Mouse (Mus musculus): Measurements from ENCODE around the gene Emilin2. TPM values are rescaled to one million over a fixed set of nuclear protein-coding genes. Genes with fewer than 3 reads are reported as not detected.

The Emilin2 gene
- total and polyA plus RNA-seq, 3 experiments = 0.34 to 0.38 TPM; not detected in 1

GRCm38 (mm10) chr17:71208921-71209320 lies 102.9 kb downstream of the Emilin2 start:
- H3K36me3 ChIP-seq (replicated peaks in 1 of 2; ENCODE audit: control insufficient read depth in 1 of 2, insufficient read depth in 1 of 2, low read length in 1 of 2) = peaks cover 0 to 8% of the 10 kb centered on the region in 2 experiments

GRCm38 (mm10) chr17:71208376-71208775 lies 103.4 kb downstream of the Emilin2 start:
- Histone ChIP-seq H3K9ac (ENCODE audit: insufficient read depth, low read depth) (no peak overlapping the region), H3K4me3 (replicated peaks in 1 of 3; ENCODE audit: low read depth in 2 of 3, low read length in 2 of 3, poor library complexity in 1 of 3) (no peak overlapping the region), H3K27ac (ENCODE audit: insufficient read depth, low read depth) (no peak overlapping the region), H3K9me3 (replicated peaks; ENCODE audit: low read length) (peaks cover 4% of the 10 kb centered on the region), H3K36me3 (replicated peaks in 1 of 2; ENCODE audit: control insufficient read depth in 1 of 2, insufficient read depth in 1 of 2, low read length in 1 of 2) (peaks cover 0 to 8% of the 10 kb centered on the region in 2 experiments), H3K4me1 (ENCODE audit: control insufficient read depth in 1 of 2, insufficient read depth in 2 of 2) (peaks cover 20 to 79% of the 10 kb centered on the region in 2 experiments), H3K27me3 (replicated peaks) (no peaks in the 10 kb centered on the region), H3K79me2 (replicated peaks; ENCODE audit: control insufficient read depth, extremely low read depth, insufficient read depth, poor library complexity, severe bottlenecking) (peaks cover 32% of the 10 kb centered on the region), H3K4me2 (ENCODE audit: insufficient read depth, low read depth, poor library complexity, severe bottlenecking) (no peak overlapping the region)
- no peak for DNase-seq (ENCODE audit: extremely low read depth)
- in situ Hi-C loops (cut with MboI; ENCODE audit: low pct_ligation_motif_present, low pct_unique_long_range_greater_than_20kb, low sequenced_read_pairs) (no loop called here), dilution Hi-C loops (cut with MboI; ENCODE audit: extremely low pct_ligation_motif_present, extremely low pct_unique_long_range_greater_than_20kb, low sequenced_read_pairs) (no loop called here)
- TF ChIP-seq UBTF (IDR thresholded peaks at IDR 0.05; ENCODE audit: low read depth, low read length) (no peak), TCF12 (IDR thresholded peaks at IDR 0.05; ENCODE audit: low read depth, low read length) (no peak), JUN (IDR thresholded peaks at IDR 0.05; ENCODE audit: insufficient read depth, low read depth, low read length) (no peak), MYC (IDR thresholded peaks at IDR 0.05; ENCODE audit: low read depth, low read length) (no peak), TBP (conservative IDR thresholded peaks at IDR 0.05; ENCODE audit: low read depth, low read length) (no peak), ZC3H11A (IDR thresholded peaks at IDR 0.05; ENCODE audit: low read depth, low read length) (no peak), JUND (conservative IDR thresholded peaks at IDR 0.05; ENCODE audit: low read depth, low read length) (no peak), RAD21 (IDR thresholded peaks at IDR 0.05; ENCODE audit: low read depth, low read length) (no peak), RCOR1 (conservative IDR thresholded peaks at IDR 0.05; ENCODE audit: low read depth, low read length) (no peak), POLR2A (IDR thresholded peaks at IDR 0.05; ENCODE audit: low read depth, low read length) (no peak)

More at GRCm38 (mm10) chr17:71208921-71209320, 102.9 kb downstream of the Emilin2 start:
- Histone ChIP-seq H3K27ac (ENCODE audit: insufficient read depth, low read depth) (no peak overlapping the region), H3K9me3 (replicated peaks; ENCODE audit: low read length) (peaks cover 3% of the 10 kb centered on the region), H3K4me3 (replicated peaks in 1 of 3; ENCODE audit: low read depth in 2 of 3, low read length in 2 of 3, poor library complexity in 1 of 3) (no peak overlapping the region), H3K9ac (ENCODE audit: insufficient read depth, low read depth) (no peak overlapping the region), H3K4me1 (ENCODE audit: control insufficient read depth in 1 of 2, insufficient read depth in 2 of 2) (peaks cover 20 to 80% of the 10 kb centered on the region in 2 experiments), H3K27me3 (replicated peaks) (no peaks in the 10 kb centered on the region), H3K79me2 (replicated peaks; ENCODE audit: control insufficient read depth, extremely low read depth, insufficient read depth, poor library complexity, severe bottlenecking) (peaks cover 32% of the 10 kb centered on the region), H3K4me2 (ENCODE audit: insufficient read depth, low read depth, poor library complexity, severe bottlenecking) (no peak overlapping the region)
- in situ Hi-C loops (cut with MboI; ENCODE audit: low pct_ligation_motif_present, low pct_unique_long_range_greater_than_20kb, low sequenced_read_pairs) (no loop called here), dilution Hi-C loops (cut with MboI; ENCODE audit: extremely low pct_ligation_motif_present, extremely low pct_unique_long_range_greater_than_20kb, low sequenced_read_pairs) (no loop called here)
- no peak for TF ChIP-seq USF1 (IDR thresholded peaks at IDR 0.05; ENCODE audit: low read depth, low read length)
- DNase-seq (ENCODE audit: extremely low read depth) = no peak

- DNase-seq (ENCODE audit: extremely low read depth) = no peak
- H3K9ac ChIP-seq (ENCODE audit: insufficient read depth, low read depth) = no peak overlapping the region
- no peak overlapping the region for H3K4me3 ChIP-seq (replicated peaks in 1 of 3; ENCODE audit: low read depth in 2 of 3, low read length in 2 of 3, poor library complexity in 1 of 3)
- H3K27me3 ChIP-seq (replicated peaks) = no peaks in the 10 kb centered on the region
- H3K4me2 ChIP-seq (ENCODE audit: insufficient read depth, low read depth, poor library complexity, severe bottlenecking) = peak overlapping the region; percentile 17; the same call in 1 of the 2 replicates
- dilution Hi-C loops (cut with MboI; ENCODE audit: extremely low pct_ligation_motif_present, extremely low pct_unique_long_range_greater_than_20kb, low sequenced_read_pairs) = no loop called here
- H3K27ac ChIP-seq (ENCODE audit: insufficient read depth, low read depth) = no peak overlapping the region; the same call in 1 of the 2 replicates
- H3K9me3 ChIP-seq (replicated peaks; ENCODE audit: low read length) = peaks cover 5% of the 10 kb centered on the region
- H3K79me2 ChIP-seq (replicated peaks; ENCODE audit: control insufficient read depth, extremely low read depth, insufficient read depth, poor library complexity, severe bottlenecking) = peaks cover 25% of the 10 kb centered on the region
- TF ChIP-seq MAZ (IDR thresholded peaks at IDR 0.05; ENCODE audit: low read depth, low read length) (no peak), BHLHE40 (IDR thresholded peaks at IDR 0.05; ENCODE audit: low read depth, low read length) (peak; percentile 37; the same call in 1 of the 2 replicates)
- H3K36me3 ChIP-seq (replicated peaks in 1 of 2; ENCODE audit: control insufficient read depth in 1 of 2, insufficient read depth in 1 of 2, low read length in 1 of 2) = peaks cover 0 to 8% of the 10 kb centered on the region in 2 experiments
- in situ Hi-C loops (cut with MboI; ENCODE audit: low pct_ligation_motif_present, low pct_unique_long_range_greater_than_20kb, low sequenced_read_pairs) = no loop called here
- peaks cover 20 to 75% of the 10 kb centered on the region in 2 experiments for H3K4me1 ChIP-seq (ENCODE audit: control insufficient read depth in 1 of 2, insufficient read depth in 2 of 2)
Observed at GRCm38 (mm10) chr17:71207268-71207667, 104.5 kb downstream of the Emilin2 start.

Data from CH12.LX (cell line).